Mouse (Mus musculus) megakaryocyte-erythroid progenitor cell, adult 5-6 weeks (primary cell): ENCODE results near the gene Bcas2. TPM values are rescaled to one million over a fixed set of nuclear protein-coding genes. Genes with fewer than 3 reads are reported as not detected.
"Not testable (repeated sequence)": the region's sequence is repeated elsewhere in the genome, so short reads cannot be mapped to it uniquely, and the experiment has no call there.

ENCODE experiments used
- ATAC-seq: replicated peaks from 2 replicates; pipeline ENCODE4 v1.8.0; 2016; ENCODE audit warnings: mild to moderate bottlenecking, inconsistent platforms; ENCODE audit not compliant: severe bottlenecking, poor library complexity, low FRiP score, low TSS enrichment
- total RNA-seq, 2 experiments: library from RNA; stranded (forward) in 1 of 2; stranded (reverse) in 1 of 2; fragments of 200-1000, 215-1000 nt in 1 of 2; fragments of >200 nt in 1 of 2; fragmentation: Nextera tagmentation in 1 of 2; gene quantifications; 2 replicates each; pipeline ENCODE4 v1.2.3; 2014 to 2017

Bcas2 gene
- total RNA-seq, 2 experiments from 2014 or later, result 134 to 277 TPM

GRCm38 (mm10) chr3:103148941-103149340 is 22.5 kb upstream of the Bcas2 start:
- no peak for ATAC-seq

GRCm38 (mm10) chr3:103153761-103154160 is 17.7 kb upstream of the Bcas2 start:
- ATAC-seq, result peak; percentile 79

- peak; percentile 98 for ATAC-seq
These were observed 12.1 kb upstream of the Bcas2 start for GRCm38 (mm10) chr3:103159232-103159900.

GRCm38 (mm10) chr3:103169771-103170170 is 1.7 kb upstream of the Bcas2 start:
- ATAC-seq, result peak; percentile 58

GRCm38 (mm10) chr3:103172615-103173014 is 1.2 kb downstream of the Bcas2 start:
- ATAC-seq, result no peak

- peak; percentile 83 for ATAC-seq
These were observed 5.3 kb downstream of the Bcas2 start for GRCm38 (mm10) chr3:103176740-103177139.

GRCm38 (mm10) chr3:103179527-103179926 is 8.1 kb downstream of the Bcas2 start:
- ATAC-seq, result no peak

GRCm38 (mm10) chr3:103181171-103181570 is 9.7 kb downstream of the Bcas2 start:
- no peak for ATAC-seq

- no peak for ATAC-seq
These were observed 11.4 kb downstream of the Bcas2 start for GRCm38 (mm10) chr3:103182821-103183220.

- not testable (repeated sequence) for ATAC-seq
These were observed 13.0 kb downstream of the Bcas2 start for GRCm38 (mm10) chr3:103184467-103184866.

- ATAC-seq, result no peak
These were observed 17.0 kb downstream of the Bcas2 start for GRCm38 (mm10) chr3:103188451-103188850.

GRCm38 (mm10) chr3:103188856-103189255 is 17.4 kb downstream of the Bcas2 start:
- ATAC-seq, result no peak

- ATAC-seq, result no peak
These were observed 20.7 kb downstream of the Bcas2 start for GRCm38 (mm10) chr3:103192161-103192560.

GRCm38 (mm10) chr3:103193186-103193585 is 21.7 kb downstream of the Bcas2 start:
- ATAC-seq, result no peak

- peak; percentile 83 for ATAC-seq
These were observed 24.9 kb downstream of the Bcas2 start for GRCm38 (mm10) chr3:103196320-103196823.

GRCm38 (mm10) chr3:103199386-103199785 is 27.9 kb downstream of the Bcas2 start:
- ATAC-seq, result no peak

- ATAC-seq, result not testable (repeated sequence)
These were observed 29.6 kb downstream of the Bcas2 start for GRCm38 (mm10) chr3:103201105-103201504.

GRCm38 (mm10) chr3:103203554-103203953 is 32.1 kb downstream of the Bcas2 start:
- ATAC-seq, result no peak

- no peak for ATAC-seq
These were observed 33.0 kb downstream of the Bcas2 start for GRCm38 (mm10) chr3:103204445-103204844.

GRCm38 (mm10) chr3:103206393-103206792 is 34.9 kb downstream of the Bcas2 start:
- ATAC-seq, result no peak

GRCm38 (mm10) chr3:103207749-103208148 is 36.3 kb downstream of the Bcas2 start:
- no peak for ATAC-seq
